Mouse (Mus musculus): ENCODE data around the gene Trim5.
"Not testable (repeated sequence)": the region's sequence is repeated elsewhere in the genome, so short reads cannot be mapped to it uniquely, and the experiment has no call there.

Gene Trim5

GRCm38 (mm10) chr7:104287576-104288443 is at the start of gene Trim5:
Trim5 (minus strand) TSS chr7:104288094.
- peak; percentile 30 for DNase-seq

GRCm38 (mm10) chr7:104335547-104335946 is 47.7 kb upstream of the Trim5 start:
- not testable (repeated sequence) for DNase-seq

- not testable (repeated sequence) for DNase-seq
These were observed 41.3 kb upstream of the Trim5 start, which contains the start of gene Trim34b for GRCm38 (mm10) chr7:104329171-104329570. Trim34b (plus strand) TSS chr7:104329471.

- DNase-seq = no peak
These were observed 34.1 kb upstream of the Trim5 start for GRCm38 (mm10) chr7:104322028-104322427.

GRCm38 (mm10) chr7:104315369-104316080 is 27.6 kb upstream of the Trim5 start, which contains the start of gene Trim12a:
Trim12a (minus strand) TSS chr7:104315466.
- not testable (repeated sequence) for DNase-seq

GRCm38 (mm10) chr7:104314796-104315353 is 27.0 kb upstream of the Trim5 start:
- peak; percentile 43 for DNase-seq

GRCm38 (mm10) chr7:104291638-104292400 is 3.9 kb upstream of the Trim5 start:
- DNase-seq = no peak

- DNase-seq = no peak
These were observed 2.7 kb upstream of the Trim5 start for GRCm38 (mm10) chr7:104290641-104291040.

GRCm38 (mm10) chr7:104279361-104279760 is 8.5 kb downstream of the Trim5 start:
- not testable (repeated sequence) for DNase-seq

- not testable (repeated sequence) for DNase-seq
These were observed 22.6 kb downstream of the Trim5 start for GRCm38 (mm10) chr7:104265335-104265734.

- DNase-seq = not testable (repeated sequence)
These were observed 27.5 kb downstream of the Trim5 start for GRCm38 (mm10) chr7:104260380-104260779.

GRCm38 (mm10) chr7:104244287-104245181 is 43.4 kb downstream of the Trim5 start, which contains the start of gene Trim34a:
Trim34a (plus strand) TSS chr7:104244457.
- peak; percentile 71 for DNase-seq

- no peak for DNase-seq
These were observed 44.3 kb downstream of the Trim5 start for GRCm38 (mm10) chr7:104243616-104244015.

- no peak for DNase-seq
These were observed 47.0 kb downstream of the Trim5 start for GRCm38 (mm10) chr7:104240857-104241256.

- peak; percentile 48 for DNase-seq
These were observed 56.7 kb downstream of the Trim5 start for GRCm38 (mm10) chr7:104231203-104231602.

GRCm38 (mm10) chr7:104218701-104219569 is 69.0 kb downstream of the Trim5 start, which contains the start of gene Trim6:
Trim6 (plus strand) TSS chr7:104218793.
- DNase-seq = no peak

- DNase-seq = no peak
These were observed 70.0 kb downstream of the Trim5 start for GRCm38 (mm10) chr7:104217881-104218280.

- no peak for DNase-seq
These were observed 71.8 kb downstream of the Trim5 start for GRCm38 (mm10) chr7:104216011-104216535.

All from thymus, postnatal 25 days (tissue).